Mouse (Mus musculus): ENCODE results near the gene Vmn1r224.

Vmn1r224 gene

GRCm38 (mm10) chr17:20413846-20414245 is at the start of gene Vmn1r224:
Gene Vmn1r224 (plus strand): TSS chr17:20414146.
- no peak for DNase-seq

GRCm38 (mm10) chr17:20399105-20399504 is 14.8 kb upstream of the Vmn1r224 start:
- no peak for DNase-seq

- no peak for DNase-seq
These were observed 25.3 kb downstream of the Vmn1r224 start for GRCm38 (mm10) chr17:20439263-20439662.

GRCm38 (mm10) chr17:20473311-20473710 is 59.4 kb downstream of the Vmn1r224 start:
- DNase-seq: no peak
